Mouse (Mus musculus): ENCODE measurements at regions not wholly inside any gene's neighbourhood (a gene's known extent, or its start where the extent isn't known, plus 50 kb on each side); places are given as distances from the start of the nearest gene placed in this dataset.

DNA sequence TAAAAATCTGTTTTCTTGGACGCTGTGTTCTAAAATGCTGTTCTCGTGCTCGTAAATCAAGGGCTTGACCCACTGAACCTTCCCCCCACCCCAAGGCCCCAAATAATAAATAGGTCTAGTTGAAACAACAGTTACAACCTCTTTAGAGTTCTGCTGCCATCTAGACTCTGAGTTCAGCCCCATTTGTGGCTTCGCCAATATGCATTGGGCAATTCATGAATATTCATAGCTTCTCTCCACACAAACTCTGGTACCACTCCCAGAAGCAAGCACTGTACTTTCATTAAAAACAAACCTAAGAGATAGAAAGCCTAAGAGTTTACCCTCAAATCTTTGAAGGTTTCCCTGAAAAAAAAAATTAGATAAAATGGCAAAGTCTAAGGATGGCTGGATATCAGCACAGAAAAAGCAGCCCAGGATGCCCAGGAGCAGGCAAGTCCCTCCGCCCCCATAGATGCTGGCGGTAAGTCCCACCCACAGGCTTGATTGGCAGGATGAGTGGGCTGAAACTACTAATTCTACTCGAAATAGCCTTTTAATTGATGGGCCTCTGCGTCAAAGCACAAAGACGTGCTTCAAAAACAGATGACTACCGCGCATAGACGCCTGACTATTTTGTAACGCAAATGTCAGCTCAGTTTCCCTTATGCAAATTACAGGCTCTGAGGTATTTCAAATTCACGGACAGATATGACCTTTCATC, 106.0 kb upstream of the Sh3bp4 start:
- no peak for DNase-seq

DNA sequence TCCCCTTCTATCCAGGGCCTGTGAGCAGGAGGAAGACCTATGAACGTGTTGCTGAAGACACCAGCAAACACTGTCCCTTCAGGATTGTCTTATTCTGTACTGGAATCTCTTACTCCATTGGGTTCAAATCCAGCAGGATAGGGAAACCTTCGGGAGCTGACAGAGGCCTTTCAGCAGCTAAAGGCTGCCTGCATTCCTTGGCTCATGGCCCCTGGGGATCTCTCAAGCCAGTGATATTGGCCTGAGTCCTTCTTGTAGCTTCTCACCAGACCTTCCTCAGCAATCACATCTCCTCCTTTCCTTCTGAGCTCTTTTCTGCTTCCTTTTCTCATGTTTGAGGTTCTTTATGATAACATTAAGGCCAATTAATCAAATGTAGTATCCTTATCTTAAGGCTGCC, 103.8 kb upstream of the Sh3bp4 start:
- DNase-seq = peak; percentile 14

DNA sequence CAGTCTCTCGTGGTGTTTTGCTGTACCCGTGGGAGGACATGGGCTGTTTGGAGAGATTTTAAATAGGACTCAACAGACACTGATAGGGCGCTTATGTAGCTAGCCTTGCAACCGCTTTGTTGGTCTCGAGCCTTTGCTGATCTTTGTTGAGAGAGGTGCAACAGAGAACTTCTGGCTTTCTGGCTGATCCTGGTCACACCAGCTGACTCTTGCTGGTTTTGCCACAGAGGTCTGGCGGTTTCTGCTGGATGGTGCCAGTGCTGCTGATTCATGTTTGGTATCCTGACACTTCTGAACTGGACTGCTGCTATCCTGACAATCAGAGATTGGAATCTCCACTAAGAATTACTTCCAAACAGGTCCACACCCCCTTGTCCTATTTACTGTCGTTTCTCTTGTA, 102.1 kb upstream of the Sh3bp4 start:
- no peak for DNase-seq

GRCm38 (mm10) chr1:88969016-88969415, 101.2 kb upstream of the Sh3bp4 start:
- no peak for DNase-seq

GRCm38 (mm10) chr1:88969630-88970029, 100.6 kb upstream of the Sh3bp4 start:
- DNase-seq = no peak

GRCm38 (mm10) chr1:88976101-88976500, 94.1 kb upstream of the Sh3bp4 start:
- DNase-seq = no peak

- DNase-seq = no peak
These were observed 82.1 kb upstream of the Sh3bp4 start for GRCm38 (mm10) chr1:88988011-88988695.

DNA sequence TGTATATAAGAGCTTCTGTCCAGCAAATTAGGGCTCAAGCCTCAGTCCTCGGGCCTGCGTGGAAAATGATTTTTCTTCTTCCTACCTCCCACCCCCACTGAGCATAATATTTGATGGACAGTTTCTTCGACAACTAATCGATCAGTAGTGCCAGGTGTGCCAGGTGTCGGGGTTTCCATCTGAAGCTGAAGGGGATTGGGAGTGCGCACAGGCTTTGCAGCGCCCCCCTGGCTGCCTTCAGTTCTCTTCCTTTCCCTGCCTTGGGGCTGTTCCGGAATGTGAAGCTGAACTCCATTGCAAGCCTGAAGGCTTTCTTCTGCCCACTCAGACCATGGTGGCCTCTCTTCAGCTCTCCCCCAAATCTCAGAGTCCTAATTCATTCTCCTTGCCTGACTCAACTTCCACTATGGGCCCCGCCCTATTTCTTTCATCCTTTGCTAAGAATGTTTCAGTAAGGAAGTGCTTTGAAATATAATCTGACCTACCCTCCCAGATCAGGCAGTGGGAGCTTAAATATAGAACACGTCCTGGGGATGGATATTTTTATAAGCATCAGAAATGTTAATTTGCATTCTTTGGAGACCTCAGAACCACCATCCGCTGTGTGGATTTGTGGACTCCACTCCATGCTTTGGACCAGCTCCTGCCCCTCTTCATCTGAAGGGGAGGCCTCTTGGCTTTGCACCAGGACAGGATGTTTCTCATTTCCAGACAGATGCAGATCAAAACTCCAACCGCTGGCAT, 75.5 kb upstream of the Sh3bp4 start:
- DNase-seq = no peak

DNA sequence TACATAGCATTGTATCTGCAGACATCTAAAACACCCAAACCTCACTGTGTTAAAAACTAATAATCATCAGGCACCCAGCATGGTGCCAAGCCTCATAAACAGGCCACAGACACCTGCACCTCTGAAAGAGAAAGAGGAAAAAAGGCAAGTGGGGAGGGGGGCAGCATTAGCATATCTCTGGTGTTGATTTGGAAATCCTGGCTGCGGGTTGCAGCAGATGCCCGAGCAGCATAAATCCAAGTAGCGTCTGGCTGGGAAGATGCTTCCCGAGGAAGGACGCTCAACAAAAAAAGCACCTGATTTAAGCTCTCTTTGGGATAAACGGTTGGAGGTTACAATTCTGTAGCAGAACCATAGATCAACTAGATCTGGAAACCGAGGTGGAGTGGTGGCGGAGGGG, 74.3 kb upstream of the Sh3bp4 start:
- no peak for DNase-seq

DNA sequence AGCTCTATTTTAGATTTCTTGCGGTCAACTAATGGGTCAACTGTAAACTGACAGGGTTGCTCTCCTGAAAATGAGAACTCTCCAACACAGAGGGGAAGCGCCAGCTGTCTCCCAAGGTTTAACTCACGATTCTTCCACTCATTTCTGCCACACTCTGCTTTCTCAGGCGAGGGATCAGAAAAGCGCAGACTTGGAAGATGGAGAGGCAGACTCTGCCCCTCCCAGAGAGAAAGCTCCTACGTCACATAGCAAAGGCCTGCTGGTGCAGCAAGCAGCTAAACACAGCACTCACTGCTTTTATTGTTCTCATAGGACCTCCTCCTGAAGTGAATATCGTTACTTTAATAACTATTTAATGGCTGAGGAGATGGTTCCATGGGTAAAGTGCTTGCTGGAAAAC, 73.6 kb upstream of the Sh3bp4 start:
- no peak for DNase-seq

GRCm38 (mm10) chr1:88997847-88998246, 72.4 kb upstream of the Sh3bp4 start:
- DNase-seq = no peak

- DNase-seq = peak; percentile 17
These were observed 67.9 kb upstream of the Sh3bp4 start for GRCm38 (mm10) chr1:89002326-89002725.

- DNase-seq = no peak
These were observed 66.5 kb upstream of the Sh3bp4 start for GRCm38 (mm10) chr1:89003752-89004151.

DNA sequence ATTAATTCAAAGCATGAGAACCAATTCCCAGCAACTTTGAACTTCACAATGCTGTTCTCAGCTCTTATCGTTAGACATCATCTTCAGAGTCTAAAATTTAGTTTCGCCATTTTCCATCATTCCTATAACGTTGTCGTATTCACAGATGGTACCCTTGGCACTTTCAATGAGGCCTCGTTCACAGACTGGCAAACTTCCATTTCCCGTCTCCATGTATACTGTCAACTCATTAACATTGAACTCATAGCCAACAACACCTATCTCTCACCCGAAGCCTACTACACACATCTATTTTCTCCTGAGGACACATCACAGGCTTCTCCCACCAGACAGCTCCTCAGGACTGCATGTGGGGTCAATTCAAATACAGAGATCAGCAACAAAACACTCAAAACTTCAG, 62.7 kb upstream of the Sh3bp4 start:
- DNase-seq = no peak

DNA sequence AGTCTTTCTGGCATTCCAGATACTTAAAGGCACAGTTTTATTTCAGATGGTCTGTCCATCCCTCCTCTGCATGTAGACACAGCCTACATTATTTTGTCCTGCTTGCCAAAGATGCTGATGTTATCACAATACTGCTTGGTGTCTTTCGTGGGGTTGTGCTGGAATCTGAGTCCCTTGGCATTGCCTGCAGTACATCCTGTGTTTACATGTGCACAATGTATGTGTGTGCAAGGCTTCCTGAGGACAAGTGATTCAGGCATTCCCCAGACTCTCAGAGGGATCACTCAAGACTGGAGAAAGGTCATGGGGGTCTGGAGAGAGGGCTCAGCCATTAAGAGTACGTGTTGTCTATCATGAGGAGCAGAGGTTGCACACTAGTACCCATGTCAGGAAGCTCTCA, 60.0 kb upstream of the Sh3bp4 start:
- DNase-seq = no peak

GRCm38 (mm10) chr1:89011454-89011853, 58.8 kb upstream of the Sh3bp4 start:
- no peak for DNase-seq

DNA sequence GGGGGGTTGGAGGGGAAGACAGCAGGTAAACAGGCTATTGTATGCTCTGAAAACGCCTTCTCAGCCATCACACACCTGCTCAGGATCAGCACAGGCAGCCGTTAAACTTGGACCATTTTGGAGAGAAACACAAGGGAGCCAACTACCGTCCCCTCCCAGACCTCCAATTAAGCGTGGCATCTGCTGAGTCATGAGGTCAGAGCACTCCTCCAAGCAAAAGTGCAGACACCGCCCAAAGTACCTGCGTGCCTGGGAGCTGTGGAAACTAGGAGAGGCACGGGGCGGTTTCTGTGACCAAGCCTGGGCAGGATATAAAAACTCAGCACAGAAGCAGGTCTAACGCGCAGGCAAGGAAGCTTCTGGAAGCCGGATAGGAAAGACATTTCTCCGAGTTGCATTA, 54.8 kb upstream of the Sh3bp4 start:
- DNase-seq = no peak

GRCm38 (mm10) chr1:89015845-89016244, 54.4 kb upstream of the Sh3bp4 start:
- no peak for DNase-seq

GRCm38 (mm10) chr1:89019778-89020373, 50.3 kb upstream of the Sh3bp4 start:
- DNase-seq = no peak

Measured in adrenal gland, postnatal 10 days (tissue).